Mouse (Mus musculus): ENCODE measurements around the gene Ndufs7. TPM values are rescaled to one million over a fixed set of nuclear protein-coding genes. Genes with fewer than 3 reads are reported as not detected.

The Ndufs7 gene
- total and polyA plus RNA-seq, 2 experiments from 2014 or later: 193 to 358 TPM

DNA sequence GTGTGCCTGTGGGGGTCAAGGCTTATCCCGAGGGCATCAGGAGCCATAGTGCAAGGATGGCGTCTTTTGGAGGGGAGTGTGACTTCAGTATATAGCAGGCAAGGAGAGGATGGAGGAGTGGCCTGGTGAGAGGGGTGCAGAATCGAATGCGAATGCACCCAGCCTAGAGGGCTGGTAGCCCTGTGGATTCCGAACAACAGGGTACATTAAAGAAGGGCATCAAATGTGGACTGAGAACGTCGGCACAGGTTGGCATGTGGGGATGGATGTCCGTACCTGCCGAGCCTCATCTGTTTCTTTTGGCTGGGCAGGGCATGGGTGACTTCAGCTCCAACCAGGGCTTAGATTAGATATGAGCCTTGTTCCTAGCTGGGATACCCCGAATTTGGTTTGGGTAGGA, 50.9 kb downstream of the Ndufs7 start:
- peaks cover 40% of the 10 kb centered on the region for H3K4me1 ChIP-seq (ENCODE audit: insufficient read depth, low read length)

DNA sequence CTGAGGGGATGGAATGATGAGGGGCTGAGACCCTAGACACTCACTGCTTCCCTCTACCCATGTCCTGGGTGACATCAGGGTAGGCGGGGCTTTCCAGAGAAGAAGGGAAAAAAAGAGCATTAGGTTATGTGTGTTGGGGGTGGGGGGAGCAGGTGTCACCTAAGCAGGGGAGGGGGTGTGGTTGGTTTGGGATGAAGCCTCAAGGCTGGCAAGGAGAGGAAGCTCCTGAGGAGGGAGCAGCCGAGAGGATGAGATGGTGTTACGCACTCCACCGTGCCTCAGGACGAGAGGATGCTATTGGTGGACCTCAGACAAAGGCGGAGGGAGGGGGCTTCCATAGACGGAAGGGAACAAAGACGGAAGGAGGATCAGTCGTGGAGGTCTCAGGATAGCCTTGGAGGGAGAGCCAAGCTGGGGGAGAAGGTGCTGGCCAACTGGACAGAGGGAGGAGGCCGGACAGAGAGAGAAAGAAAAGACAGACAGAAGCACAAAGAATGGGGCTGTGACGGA, 51.8 kb downstream of the Ndufs7 start:
- TF ChIP-seq CTCF (IDR thresholded peaks at IDR 0.05): peak; percentile 42
- peak; percentile 77 for ATAC-seq (ENCODE audit: low FRiP score)

More for the DNA sequence above, 50.9 kb downstream of the Ndufs7 start:
- Histone ChIP-seq H3K4me3 (ENCODE audit: low read depth, low read length) (peak overlapping the region; percentile 58), H3K4me2 (ENCODE audit: low read depth, low read length, poor library complexity, severe bottlenecking) (peak overlapping the region; percentile 91), H3K27ac (ENCODE audit: low read depth, low read length) (peak overlapping the region; percentile 100), H3K9me3 (ENCODE audit: low read length) (no peaks in the 10 kb centered on the region), H3K36me3 (ENCODE audit: insufficient read depth, low read length) (peaks cover 13% of the 10 kb centered on the region), H3K9ac (replicated peaks; ENCODE audit: low read length, poor library complexity, severe bottlenecking) (peak overlapping the region; percentile 91), H3K27me3 (ENCODE audit: insufficient read depth, low read length) (no peaks in the 10 kb centered on the region)
- no peak for TF ChIP-seq CTCF (IDR thresholded peaks at IDR 0.05)
- 29% methylated on average over 10 of the region's 10 CpGs for WGBS
- ATAC-seq (ENCODE audit: low FRiP score): no peak
- peak; percentile 34 for DNase-seq (ENCODE audit: low spot score)

DNA sequence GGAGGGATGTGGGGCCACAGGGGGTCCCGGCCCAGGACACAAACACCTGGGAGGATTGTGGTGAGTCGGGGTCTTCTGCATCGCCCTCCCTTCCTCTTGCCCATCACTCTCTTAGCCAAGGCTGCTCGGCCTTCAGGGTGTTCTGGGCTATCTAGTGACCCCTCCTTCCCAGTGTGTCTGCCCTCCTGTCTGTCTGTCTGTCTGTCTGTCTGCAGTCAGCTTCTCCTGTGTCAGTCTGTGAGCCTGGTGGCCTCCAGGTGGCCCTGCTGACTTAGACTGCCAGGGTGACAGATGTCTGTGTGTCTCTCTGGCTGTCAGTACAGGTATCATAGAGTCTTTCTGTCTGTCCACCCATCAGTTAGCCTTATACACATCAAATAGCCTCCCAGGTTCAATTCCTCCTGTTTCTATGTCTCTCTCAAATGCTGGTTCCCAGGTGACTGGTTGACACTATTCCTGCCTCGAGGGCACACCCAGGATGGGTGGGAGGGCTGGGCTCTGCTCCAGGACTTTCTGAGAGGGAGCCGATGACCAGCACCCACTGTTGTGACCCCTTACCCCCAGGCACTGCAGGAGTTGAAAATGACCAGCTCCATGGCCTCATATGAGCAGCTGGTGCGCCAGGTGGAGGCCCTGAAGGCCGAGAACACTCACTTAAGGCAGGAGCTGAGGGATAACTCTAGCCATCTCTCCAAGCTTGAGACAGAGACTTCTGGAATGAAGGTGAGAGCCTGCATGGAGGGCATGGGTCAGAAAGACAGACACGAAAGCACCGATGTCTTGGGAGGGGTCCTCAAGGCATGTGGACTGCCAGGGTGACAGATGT, 52.5 kb downstream of the Ndufs7 start:
- Histone ChIP-seq H3K4me2 (ENCODE audit: low read depth, low read length, poor library complexity, severe bottlenecking) (peak overlapping the region; percentile 91), H3K9ac (replicated peaks; ENCODE audit: low read length, poor library complexity, severe bottlenecking) (peak overlapping the region; percentile 91), H3K27ac (ENCODE audit: low read depth, low read length) (peak overlapping the region; percentile 100), H3K4me3 (ENCODE audit: low read depth, low read length) (peak overlapping the region; percentile 58), H3K36me3 (ENCODE audit: insufficient read depth, low read length) (peaks cover 28% of the 10 kb centered on the region), H3K9me3 (ENCODE audit: low read length) (no peaks in the 10 kb centered on the region), H3K4me1 (ENCODE audit: insufficient read depth, low read length) (peaks cover 38% of the 10 kb centered on the region), H3K27me3 (ENCODE audit: insufficient read depth, low read length) (no peaks in the 10 kb centered on the region)
- peak; percentile 23 for TF ChIP-seq CTCF (IDR thresholded peaks at IDR 0.05)
- DNase-seq (ENCODE audit: low spot score): no peak
- WGBS: 50% methylated on average over 10 of the region's 10 CpGs
- peak; percentile 0; the same call in 1 of the 2 replicates for ATAC-seq (ENCODE audit: low FRiP score)

More for the DNA sequence above, 51.8 kb downstream of the Ndufs7 start:
- H3K9me3 ChIP-seq (ENCODE audit: low read length): no peaks in the 10 kb centered on the region
- H3K4me1 ChIP-seq (ENCODE audit: insufficient read depth, low read length): peaks cover 40% of the 10 kb centered on the region
- peaks cover 21% of the 10 kb centered on the region for H3K36me3 ChIP-seq (ENCODE audit: insufficient read depth, low read length)
- WGBS: 4% methylated on average over 11 of the region's 11 CpGs
- H3K27ac ChIP-seq (ENCODE audit: low read depth, low read length): peak overlapping the region; percentile 100
- H3K27me3 ChIP-seq (ENCODE audit: insufficient read depth, low read length): no peaks in the 10 kb centered on the region
- peak overlapping the region; percentile 91 for H3K9ac ChIP-seq (replicated peaks; ENCODE audit: low read length, poor library complexity, severe bottlenecking)
- DNase-seq (ENCODE audit: low spot score): peak; percentile 94
- peak overlapping the region; percentile 91 for H3K4me2 ChIP-seq (ENCODE audit: low read depth, low read length, poor library complexity, severe bottlenecking)
- H3K4me3 ChIP-seq (ENCODE audit: low read depth, low read length): peak overlapping the region; percentile 58

DNA sequence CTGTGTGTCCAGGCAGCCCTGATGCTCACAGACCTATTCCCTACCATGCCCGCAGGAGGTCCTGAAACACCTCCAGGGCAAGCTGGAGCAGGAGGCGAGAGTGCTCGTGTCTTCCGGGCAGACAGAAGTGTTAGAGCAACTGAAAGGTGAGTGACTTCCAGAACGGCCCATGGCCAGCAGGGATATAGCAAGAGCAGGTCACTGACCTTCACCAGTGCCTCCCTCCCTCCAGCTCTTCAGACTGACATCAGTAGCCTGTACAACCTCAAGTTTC, 53.1 kb downstream of the Ndufs7 start:
- Histone ChIP-seq H3K4me3 (ENCODE audit: low read depth, low read length) (peak overlapping the region; percentile 58), H3K9ac (replicated peaks; ENCODE audit: low read length, poor library complexity, severe bottlenecking) (peak overlapping the region; percentile 91), H3K4me2 (ENCODE audit: low read depth, low read length, poor library complexity, severe bottlenecking) (peak overlapping the region; percentile 91), H3K36me3 (ENCODE audit: insufficient read depth, low read length) (peaks cover 34% of the 10 kb centered on the region), H3K27ac (ENCODE audit: low read depth, low read length) (peak overlapping the region; percentile 100), H3K4me1 (ENCODE audit: insufficient read depth, low read length) (peaks cover 32% of the 10 kb centered on the region), H3K27me3 (ENCODE audit: insufficient read depth, low read length) (no peaks in the 10 kb centered on the region), H3K9me3 (ENCODE audit: low read length) (no peaks in the 10 kb centered on the region)
- no peak for TF ChIP-seq CTCF (IDR thresholded peaks at IDR 0.05)
- ATAC-seq (ENCODE audit: low FRiP score) (no peak), DNase-seq (ENCODE audit: low spot score) (no peak)
- 46% methylated on average over 5 of the region's 5 CpGs for whole genome bisulfite sequencing

DNA sequence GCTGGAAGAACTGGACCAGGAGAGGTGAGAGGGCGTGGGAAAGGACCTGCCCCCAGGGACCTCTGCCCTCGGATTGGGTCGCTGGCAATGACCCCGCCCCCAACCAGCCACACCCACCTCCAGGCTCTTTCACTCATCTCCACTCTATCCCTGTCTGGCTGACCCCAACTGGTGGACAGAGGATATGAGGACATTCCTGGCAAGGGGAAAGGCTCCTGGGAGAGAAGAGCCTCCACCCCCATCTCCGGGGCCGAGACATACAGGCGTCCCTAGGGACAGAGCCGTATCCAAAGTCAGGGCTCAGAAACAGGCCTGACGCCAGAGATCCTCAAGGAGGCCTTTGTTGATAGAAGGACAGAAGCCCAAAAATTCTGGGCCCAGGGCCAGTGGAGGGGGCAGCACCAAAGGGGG, 53.6 kb downstream of the Ndufs7 start:
- H3K9ac ChIP-seq (replicated peaks; ENCODE audit: low read length, poor library complexity, severe bottlenecking): peak overlapping the region; percentile 91
- H3K27ac ChIP-seq (ENCODE audit: low read depth, low read length): peak overlapping the region; percentile 100
- ATAC-seq (ENCODE audit: low FRiP score) (peak; percentile 12), DNase-seq (ENCODE audit: low spot score) (peak; percentile 93)
- H3K4me2 ChIP-seq (ENCODE audit: low read depth, low read length, poor library complexity, severe bottlenecking): peak overlapping the region; percentile 91
- H3K4me1 ChIP-seq (ENCODE audit: insufficient read depth, low read length): peaks cover 27% of the 10 kb centered on the region
- H3K9me3 ChIP-seq (ENCODE audit: low read length): no peaks in the 10 kb centered on the region
- peak overlapping the region; percentile 58 for H3K4me3 ChIP-seq (ENCODE audit: low read depth, low read length)
- WGBS: 11% methylated on average over 9 of the region's 9 CpGs
- peaks cover 38% of the 10 kb centered on the region for H3K36me3 ChIP-seq (ENCODE audit: insufficient read depth, low read length)
- no peak; the same call in 1 of the 2 replicates for TF ChIP-seq CTCF (IDR thresholded peaks at IDR 0.05)
- no peaks in the 10 kb centered on the region for H3K27me3 ChIP-seq (ENCODE audit: insufficient read depth, low read length)

DNA sequence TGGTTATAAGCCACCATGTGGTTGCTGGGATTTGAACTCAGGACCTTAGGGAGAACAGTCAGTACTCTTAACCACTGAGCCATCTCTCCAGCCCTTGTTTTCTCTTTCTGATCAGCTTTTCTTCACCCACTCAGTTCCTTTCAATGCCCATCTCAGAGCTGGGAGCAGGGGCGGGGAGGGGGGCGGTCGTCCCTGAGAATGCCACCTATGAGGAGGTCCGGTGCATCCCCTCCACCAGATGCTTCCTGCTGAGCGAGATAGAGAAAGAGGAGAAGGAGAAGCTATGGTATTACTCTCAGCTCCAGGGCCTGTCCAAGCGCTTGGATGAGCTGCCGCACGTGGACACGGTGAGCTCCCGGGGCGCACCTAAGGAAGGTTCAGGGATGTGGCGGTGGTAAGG, 55.5 kb downstream of the Ndufs7 start:
- WGBS: 47% methylated on average over 12 of the region's 12 CpGs
- peak overlapping the region; percentile 44; the same call in 1 of the 2 replicates for H3K9ac ChIP-seq (replicated peaks; ENCODE audit: low read length, poor library complexity, severe bottlenecking)
- DNase-seq (ENCODE audit: low spot score) (no peak), ATAC-seq (ENCODE audit: low FRiP score) (no peak)
- H3K27me3 ChIP-seq (ENCODE audit: insufficient read depth, low read length): no peaks in the 10 kb centered on the region
- no peak overlapping the region; the same call in 1 of the 2 replicates for H3K27ac ChIP-seq (ENCODE audit: low read depth, low read length)
- no peak for TF ChIP-seq CTCF (IDR thresholded peaks at IDR 0.05)
- H3K9me3 ChIP-seq (ENCODE audit: low read length): no peaks in the 10 kb centered on the region
- no peak overlapping the region for H3K4me2 ChIP-seq (ENCODE audit: low read depth, low read length, poor library complexity, severe bottlenecking)
- H3K36me3 ChIP-seq (ENCODE audit: insufficient read depth, low read length): peaks cover 57% of the 10 kb centered on the region
- H3K4me3 ChIP-seq (ENCODE audit: low read depth, low read length): no peak overlapping the region
- H3K4me1 ChIP-seq (ENCODE audit: insufficient read depth, low read length): peaks cover 24% of the 10 kb centered on the region
